Mouse (Mus musculus) CH12.LX (cell line): ENCODE results near the gene F2rl1.

Source experiments
- CHD2 ChIP-seq: IDR thresholded peaks from 2 replicates; pipeline ENCODE4 v1.6.1; 2011; ENCODE audit warnings: low read length, improper control_type of control experiment
- CTCF ChIP-seq, 2 experiments: IDR thresholded peaks in 1 of 2; conservative IDR thresholded peaks in 1 of 2; 2 replicates each; pipeline ENCODE4 v1.5.1; 2011 to 2012; ENCODE audit warnings: low read depth in 2 of 2, low read length in 2 of 2, improper control_type of control experiment in 1 of 2, inconsistent platforms in 1 of 2, mild to moderate bottlenecking in 1 of 2, moderate library complexity in 1 of 2
- EP300 ChIP-seq: IDR thresholded peaks from 2 replicates; pipeline ENCODE4 v1.6.1; 2011; ENCODE audit warnings: low read length, improper control_type of control experiment
- MYC ChIP-seq: IDR thresholded peaks from 2 replicates; pipeline ENCODE4 v1.6.1; 2011; ENCODE audit warnings: low read depth, mild to moderate bottlenecking, improper control_type of control experiment, low read length
- NELFE ChIP-seq: IDR thresholded peaks from 2 replicates; pipeline ENCODE4 v1.6.1; 2011; ENCODE audit warnings: low read depth, low read length, improper control_type of control experiment
- POLR2A ChIP-seq: IDR thresholded peaks from 2 replicates; pipeline ENCODE4 v1.6.1; 2011; ENCODE audit warnings: low read depth, mild to moderate bottlenecking, improper control_type of control experiment, low read length
- RAD21 ChIP-seq: IDR thresholded peaks from 2 replicates; pipeline ENCODE4 v1.6.1; 2011; ENCODE audit warnings: low read depth, mild to moderate bottlenecking, low read length, improper control_type of control experiment, moderate library complexity
- ZNF384 ChIP-seq: IDR thresholded peaks from 2 replicates; pipeline ENCODE4 v1.6.1; 2012; ENCODE audit warnings: low read depth, low read length, improper control_type of control experiment, inconsistent platforms

DNA sequence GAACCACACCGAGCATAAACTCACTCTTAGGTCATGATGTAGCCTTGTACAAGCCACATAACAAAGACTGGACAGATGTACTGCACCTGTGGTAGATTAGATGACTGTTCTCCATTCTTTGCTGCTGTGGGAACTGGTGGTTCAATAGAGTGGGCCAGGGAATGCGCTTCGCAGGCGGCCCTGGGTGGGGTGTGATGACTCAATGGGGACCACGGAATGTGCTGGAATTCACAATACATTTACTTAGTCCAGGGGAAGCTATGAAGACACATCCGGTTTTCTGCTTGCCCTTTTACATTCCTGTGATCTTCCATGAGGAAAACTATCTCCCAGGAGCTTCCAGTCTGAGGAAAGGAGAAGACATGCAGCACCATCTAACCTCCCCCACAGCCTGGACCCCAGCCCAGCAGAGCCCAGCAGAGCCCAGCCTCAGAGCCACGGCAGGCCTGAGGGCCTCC lies 20.7 kb upstream of the F2rl1 start:
- TF ChIP-seq RAD21 = no peak
- TF ChIP-seq MYC = no peak
- no peak for TF ChIP-seq CTCF (conservative IDR thresholded peaks at IDR 0.05 in 1 of 2, IDR thresholded peaks at IDR 0.05 in 1 of 2; ENCODE audit: low read depth in 2 of 2, low read length in 2 of 2)
- no peak for TF ChIP-seq NELFE
- TF ChIP-seq CHD2 = no peak
- no peak for TF ChIP-seq POLR2A
- TF ChIP-seq ZNF384 = no peak
- TF ChIP-seq EP300 = no peak
